Mouse (Mus musculus): Measurements from ENCODE around the gene Plekho1. TPM values are rescaled to one million over a fixed set of nuclear protein-coding genes. Genes with fewer than 3 reads are reported as not detected.

Plekho1 gene
- polyA plus RNA-seq, 1 experiment = 73.9 TPM

- no peak overlapping the region for H3K4me3 ChIP-seq (ENCODE audit: control insufficient read depth, insufficient read depth, low read length)
- no peak overlapping the region for H3K27ac ChIP-seq (ENCODE audit: control insufficient read depth, insufficient read depth, low read length)
- TF ChIP-seq CTCF (IDR thresholded peaks at IDR 0.05; ENCODE audit: borderline replicate concordance, control insufficient read depth, extremely low read depth, insufficient read depth, low read length, poor library complexity) (no peak), POLR2A (IDR thresholded peaks at IDR 0.05; ENCODE audit: control insufficient read depth, extremely low read depth, insufficient read depth, low read length, poor library complexity) (no peak)
- WGBS = 74% methylated on average over 5 of the region's 5 CpGs
- H3K4me1 ChIP-seq (replicated peaks; ENCODE audit: control insufficient read depth, insufficient read depth, low read length) = peaks cover 9% of the 10 kb centered on the region
- no peak for DNase-seq
- no peaks in the 10 kb centered on the region for H3K27me3 ChIP-seq (ENCODE audit: control insufficient read depth, insufficient read depth, low read length)
- no peaks in the 10 kb centered on the region for H3K36me3 ChIP-seq (ENCODE audit: control insufficient read depth, insufficient read depth, low read length)
These were observed 21.7 kb upstream of the Plekho1 start for GRCm38 (mm10) chr3:96017461-96017860.

DNA sequence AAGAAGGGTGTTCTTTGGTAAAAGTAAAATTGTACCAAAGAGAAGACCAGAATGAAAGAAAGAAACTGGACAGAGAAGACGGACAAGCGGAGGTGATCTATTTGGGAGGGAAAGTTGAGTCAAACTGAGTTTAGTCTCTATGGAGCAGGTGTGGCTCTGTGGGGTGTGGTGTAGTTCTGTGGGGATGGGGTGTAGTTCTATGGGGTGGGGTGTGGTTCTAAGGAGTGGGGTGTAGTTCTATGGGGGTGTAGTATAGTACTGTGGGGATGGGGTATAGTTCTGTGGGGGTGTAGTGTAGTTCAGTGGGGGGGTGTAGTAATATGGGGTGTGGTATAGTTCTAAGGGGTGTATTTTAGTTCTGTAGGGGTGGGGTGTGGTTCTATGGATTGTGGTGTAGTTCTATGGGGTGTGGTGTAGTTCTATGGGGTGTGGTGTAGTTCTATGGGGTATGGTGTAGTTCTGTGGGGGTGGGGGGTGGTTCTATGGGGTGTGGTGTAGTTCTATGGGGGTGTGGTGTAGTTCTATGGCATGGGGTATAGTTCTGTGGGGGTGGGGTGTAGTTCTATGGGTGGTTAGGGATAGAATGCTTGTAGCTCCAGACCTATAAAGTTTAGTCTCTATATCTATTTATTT is 20.6 kb upstream of the Plekho1 start:
- H3K4me1 ChIP-seq (replicated peaks; ENCODE audit: control insufficient read depth, insufficient read depth, low read length) = peaks cover 4% of the 10 kb centered on the region
- no peak overlapping the region for H3K27ac ChIP-seq (ENCODE audit: control insufficient read depth, insufficient read depth, low read length)
- no peaks in the 10 kb centered on the region for H3K36me3 ChIP-seq (ENCODE audit: control insufficient read depth, insufficient read depth, low read length)
- no peaks in the 10 kb centered on the region for H3K27me3 ChIP-seq (ENCODE audit: control insufficient read depth, insufficient read depth, low read length)
- WGBS = 98% methylated on average over 2 of the region's 2 CpGs
- DNase-seq = no peak
- TF ChIP-seq POLR2A (IDR thresholded peaks at IDR 0.05; ENCODE audit: control insufficient read depth, extremely low read depth, insufficient read depth, low read length, poor library complexity) = no peak
- TF ChIP-seq CTCF (IDR thresholded peaks at IDR 0.05; ENCODE audit: borderline replicate concordance, control insufficient read depth, extremely low read depth, insufficient read depth, low read length, poor library complexity) = no peak
- H3K4me3 ChIP-seq (ENCODE audit: control insufficient read depth, insufficient read depth, low read length) = no peak overlapping the region

- 96% methylated on average over 2 of the region's 2 CpGs for WGBS
- Histone ChIP-seq H3K27me3 (ENCODE audit: control insufficient read depth, insufficient read depth, low read length) (no peaks in the 10 kb centered on the region), H3K27ac (ENCODE audit: control insufficient read depth, insufficient read depth, low read length) (no peak overlapping the region), H3K36me3 (ENCODE audit: control insufficient read depth, insufficient read depth, low read length) (no peaks in the 10 kb centered on the region), H3K4me1 (replicated peaks; ENCODE audit: control insufficient read depth, insufficient read depth, low read length) (peaks cover 2% of the 10 kb centered on the region; the same call in 1 of the 2 replicates), H3K4me3 (ENCODE audit: control insufficient read depth, insufficient read depth, low read length) (no peak overlapping the region)
- DNase-seq = no peak
- TF ChIP-seq POLR2A (IDR thresholded peaks at IDR 0.05; ENCODE audit: control insufficient read depth, extremely low read depth, insufficient read depth, low read length, poor library complexity) (no peak), CTCF (IDR thresholded peaks at IDR 0.05; ENCODE audit: borderline replicate concordance, control insufficient read depth, extremely low read depth, insufficient read depth, low read length, poor library complexity) (no peak)
These were observed 19.9 kb upstream of the Plekho1 start for GRCm38 (mm10) chr3:96015681-96016080.

- WGBS = 96% methylated on average over 5 of the region's 5 CpGs
- Histone ChIP-seq H3K36me3 (ENCODE audit: control insufficient read depth, insufficient read depth, low read length) (no peaks in the 10 kb centered on the region), H3K27ac (ENCODE audit: control insufficient read depth, insufficient read depth, low read length) (no peak overlapping the region), H3K27me3 (ENCODE audit: control insufficient read depth, insufficient read depth, low read length) (no peaks in the 10 kb centered on the region), H3K4me3 (ENCODE audit: control insufficient read depth, insufficient read depth, low read length) (no peak overlapping the region), H3K4me1 (replicated peaks; ENCODE audit: control insufficient read depth, insufficient read depth, low read length) (peaks cover 2% of the 10 kb centered on the region; the same call in 1 of the 2 replicates)
- TF ChIP-seq CTCF (IDR thresholded peaks at IDR 0.05; ENCODE audit: borderline replicate concordance, control insufficient read depth, extremely low read depth, insufficient read depth, low read length, poor library complexity) (no peak), POLR2A (IDR thresholded peaks at IDR 0.05; ENCODE audit: control insufficient read depth, extremely low read depth, insufficient read depth, low read length, poor library complexity) (no peak)
- no peak for DNase-seq
These were observed 17.0 kb upstream of the Plekho1 start for GRCm38 (mm10) chr3:96012805-96013204.

DNA sequence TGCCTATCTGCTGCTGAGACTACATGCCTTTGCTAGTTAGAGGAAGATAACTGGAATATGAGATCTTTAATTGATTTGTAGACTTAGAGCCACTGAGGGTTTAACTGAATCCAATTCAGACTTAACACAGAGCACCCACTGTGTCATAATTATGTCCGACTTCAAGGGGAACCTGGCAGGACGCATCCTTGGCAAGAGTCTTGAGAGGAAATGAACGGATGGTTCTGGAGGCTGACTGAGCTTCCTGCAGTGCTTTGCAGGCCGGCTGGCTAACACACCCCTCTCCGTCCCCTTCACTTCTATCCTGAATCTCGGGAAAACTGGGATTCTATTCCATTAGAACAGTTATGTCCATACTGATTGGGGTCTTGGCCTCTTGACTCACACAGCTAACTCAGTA is 12.7 kb upstream of the Plekho1 start:
- Histone ChIP-seq H3K4me3 (ENCODE audit: control insufficient read depth, insufficient read depth, low read length) (no peak overlapping the region), H3K36me3 (ENCODE audit: control insufficient read depth, insufficient read depth, low read length) (no peaks in the 10 kb centered on the region), H3K4me1 (replicated peaks; ENCODE audit: control insufficient read depth, insufficient read depth, low read length) (no peaks in the 10 kb centered on the region), H3K27ac (ENCODE audit: control insufficient read depth, insufficient read depth, low read length) (no peak overlapping the region), H3K27me3 (ENCODE audit: control insufficient read depth, insufficient read depth, low read length) (no peaks in the 10 kb centered on the region)
- TF ChIP-seq POLR2A (IDR thresholded peaks at IDR 0.05; ENCODE audit: control insufficient read depth, extremely low read depth, insufficient read depth, low read length, poor library complexity) = no peak
- TF ChIP-seq CTCF (IDR thresholded peaks at IDR 0.05; ENCODE audit: borderline replicate concordance, control insufficient read depth, extremely low read depth, insufficient read depth, low read length, poor library complexity) = no peak
- DNase-seq = no peak
- 93% methylated on average over 6 of the region's 6 CpGs for WGBS

- no peak overlapping the region for H3K4me3 ChIP-seq (ENCODE audit: control insufficient read depth, insufficient read depth, low read length)
- H3K27me3 ChIP-seq (ENCODE audit: control insufficient read depth, insufficient read depth, low read length) = no peaks in the 10 kb centered on the region
- no peak overlapping the region for H3K27ac ChIP-seq (ENCODE audit: control insufficient read depth, insufficient read depth, low read length)
- H3K36me3 ChIP-seq (ENCODE audit: control insufficient read depth, insufficient read depth, low read length) = no peaks in the 10 kb centered on the region
- peaks cover 15% of the 10 kb centered on the region for H3K4me1 ChIP-seq (replicated peaks; ENCODE audit: control insufficient read depth, insufficient read depth, low read length)
- TF ChIP-seq CTCF (IDR thresholded peaks at IDR 0.05; ENCODE audit: borderline replicate concordance, control insufficient read depth, extremely low read depth, insufficient read depth, low read length, poor library complexity) = no peak
- TF ChIP-seq POLR2A (IDR thresholded peaks at IDR 0.05; ENCODE audit: control insufficient read depth, extremely low read depth, insufficient read depth, low read length, poor library complexity) = no peak
- 95% methylated on average over 1 of the region's 1 CpGs for WGBS
- no peak for DNase-seq
These were observed 5.8 kb upstream of the Plekho1 start for GRCm38 (mm10) chr3:96001560-96001959.

Data from thymus, adult 2 months (tissue).